Mouse (Mus musculus) thymus, adult 2 months (tissue): ENCODE results near the gene Trpc7. TPM values are rescaled to one million over a fixed set of nuclear protein-coding genes. Genes with fewer than 3 reads are reported as not detected.

Experiments
- DNase-seq: peaks from one replicate; pipeline ENCODE4 v3.0.0; 2021
- H3K27ac ChIP-seq: fragments of 200-500 bp; 2 replicates; pipeline ENCODE4 v1.5.1; 2012; ENCODE audit warnings: low read length, control low read depth; ENCODE audit not compliant: control insufficient read depth, insufficient read depth
- H3K27me3 ChIP-seq: fragments of 200-500 bp; 2 replicates; pipeline ENCODE4 v1.6.1; 2012; ENCODE audit warnings: mild to moderate bottlenecking, low read length, moderate library complexity, mixed read lengths; ENCODE audit not compliant: control insufficient read depth, insufficient read depth
- H3K36me3 ChIP-seq: fragments of 200-500 bp; 2 replicates; pipeline ENCODE4 v1.6.1; 2012; ENCODE audit warnings: mild to moderate bottlenecking, low read length, moderate library complexity; ENCODE audit not compliant: control insufficient read depth, insufficient read depth
- H3K4me1 ChIP-seq: fragments of 200-500 bp; replicated peaks from 2 replicates; pipeline ENCODE4 v1.6.1; 2012; ENCODE audit warnings: low read length; ENCODE audit not compliant: control insufficient read depth, insufficient read depth
- H3K4me3 ChIP-seq: fragments of 200-500 bp; 2 replicates; pipeline ENCODE4 v1.5.1; 2012; ENCODE audit warnings: mild to moderate bottlenecking, low read length, control low read depth, moderate library complexity; ENCODE audit not compliant: control insufficient read depth, insufficient read depth
- CTCF ChIP-seq: fragments of 200-500 bp; IDR thresholded peaks from 2 replicates; pipeline ENCODE4 v1.5.1; 2012; ENCODE audit warnings: mild to moderate bottlenecking, control low read depth, low read length, moderate library complexity, borderline replicate concordance; ENCODE audit not compliant: control insufficient read depth, poor library complexity, insufficient read depth; ENCODE audit errors: extremely low read depth
- POLR2A ChIP-seq: fragments of 200-500 bp; IDR thresholded peaks from 2 replicates; pipeline ENCODE4 v1.6.1; 2012; ENCODE audit warnings: mild to moderate bottlenecking, low read length, control low read depth, moderate library complexity; ENCODE audit not compliant: control insufficient read depth, poor library complexity, insufficient read depth; ENCODE audit errors: extremely low read depth
- WGBS: fragments of 180-500 bp; shearing (Covaris S2); methylation state at CpG from one replicate; pipeline ENCODE4 v1.1.7; 2018; 5-methylcytosine and 5-hydroxymethylcytosine counted together
- polyA plus RNA-seq: library from polyadenylated mRNA; depleted of rRNA; stranded (reverse); fragments of >200 nt; gene quantifications from 2 replicates; pipeline ENCODE4 v1.2.3, GENCODE M21; 2012; rRNA removed

Gene Trpc7
- polyA plus RNA-seq, 1 experiment: 0.05 TPM

DNA sequence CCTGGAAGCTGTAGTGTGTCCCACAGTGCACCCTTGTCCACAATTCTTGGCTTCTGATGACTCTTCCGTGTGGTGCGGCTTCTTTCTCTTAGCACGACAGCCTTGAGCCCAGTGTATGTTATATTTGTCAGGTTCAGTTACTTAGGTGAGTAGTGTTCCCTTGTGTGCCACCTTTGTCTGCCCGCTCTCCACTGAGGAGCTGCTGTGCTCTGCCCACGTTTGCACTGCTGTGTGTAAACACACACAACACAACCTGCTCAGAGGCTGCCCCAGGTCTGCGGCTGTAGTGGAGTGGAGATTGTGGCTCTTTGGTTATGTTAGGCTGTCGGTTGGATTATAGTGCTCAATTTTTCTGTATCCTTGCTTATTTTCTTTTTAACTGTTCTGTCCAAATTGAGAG lies 166.7 kb downstream of the Trpc7 start:
- 97% methylated on average over 7 of the region's 7 CpGs for WGBS
- Histone ChIP-seq H3K4me3 (no peak overlapping the region), H3K27me3 (no peaks in the 10 kb centered on the region), H3K27ac (no peak overlapping the region), H3K36me3 (peaks cover 54% of the 10 kb centered on the region), H3K4me1 (no peaks in the 10 kb centered on the region)
- TF ChIP-seq POLR2A (no peak), CTCF (no peak)
- DNase-seq: no peak

DNA sequence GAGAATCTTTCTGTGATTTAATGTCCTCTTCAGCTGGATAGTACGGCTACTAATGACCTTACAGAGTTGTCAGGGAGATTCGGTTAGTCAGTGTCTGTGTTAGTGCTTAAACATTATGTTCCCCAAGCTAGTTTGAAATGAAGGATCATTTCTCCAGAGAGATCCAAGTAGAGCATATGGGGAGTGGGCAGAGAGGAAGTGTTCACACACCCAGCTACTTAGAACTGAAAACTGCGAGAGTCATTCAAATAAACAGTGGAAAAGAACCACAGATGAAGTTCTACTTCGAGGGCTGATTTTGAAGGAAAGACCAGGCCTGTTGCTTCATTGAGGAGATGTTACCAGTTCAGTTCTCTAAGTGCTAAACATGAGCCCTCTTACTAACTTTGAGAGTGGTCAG lies 169.2 kb downstream of the Trpc7 start:
- no peak for DNase-seq
- WGBS: 93% methylated on average over 4 of the region's 4 CpGs
- no peak overlapping the region for H3K27ac ChIP-seq
- TF ChIP-seq CTCF: no peak
- TF ChIP-seq POLR2A: no peak
- peaks cover 44% of the 10 kb centered on the region for H3K36me3 ChIP-seq
- H3K27me3 ChIP-seq: no peaks in the 10 kb centered on the region
- no peak overlapping the region for H3K4me3 ChIP-seq
- H3K4me1 ChIP-seq: no peaks in the 10 kb centered on the region

Other genes starting within 250 kb of the Trpc7 start
- 42.1 and 45.6 TPM in 2 replicates for gene Smad5, start 193.0 kb downstream of the Trpc7 start, polyA plus RNA-seq
- 0.17 TPM in 1 of 2 replicates, not detected in the other for gene Gm45623, start 142.2 kb downstream of the Trpc7 start, polyA plus RNA-seq